27 mouse cellular contexts compared by ENCODE assay signal in genomic region chr13:64076074-64076473, GRCm38 (mm10). TPM values are rescaled to one million over a fixed set of nuclear protein-coding genes. Genes with fewer than 3 reads are reported as not detected.
A peak's percentile ranks its signal among the peaks of the same experiment; 100 is the strongest.
DNase-seq lines count a peak whose midpoint lies in the region; ATAC-seq and TF ChIP-seq lines count a peak whose summit lies in the region.
"Had no signal": no experiment of that assay in that cellular context is flagged by ENCODE, and none has a peak within 500 bp of the region (broad histone marks: within the 10 kb centered on the region; RNA-seq: fewer than 3 reads in every experiment).

No protein-coding gene starts in this region.

- dilution Hi-C loops in CH12.LX (cut with MboI; ENCODE audit: extremely low pct_ligation_motif_present, extremely low pct_unique_long_range_greater_than_20kb, low sequenced_read_pairs), result no loop called here

- no peaks in the 10 kb centered on the region for H3K9me3 ChIP-seq in CH12.LX (replicated peaks; ENCODE audit: low read length)
- H3K9me3 ChIP-seq: embryonic facial prominence, embryonic 10.5 days; embryonic facial prominence, embryonic 12.5 days; forebrain, embryonic 13.5 days; forebrain, embryonic 15.5 days had no signal

- H3K4me3 ChIP-seq in liver, adult 2 months (ENCODE audit: insufficient read depth, low read depth, low read length), result no peak overlapping the region
- H3K4me3 ChIP-seq in CH12.LX (replicated peaks in 1 of 3; ENCODE audit: low read depth in 2 of 3, low read length in 2 of 3, poor library complexity in 1 of 3), result no peak overlapping the region
- H3K4me3 ChIP-seq: embryonic facial prominence, embryonic 10.5 days; embryonic facial prominence, embryonic 12.5 days; forebrain, embryonic 13.5 days; forebrain, embryonic 15.5 days had no signal

- no peaks in the 10 kb centered on the region for H3K79me2 ChIP-seq in liver, adult 2 months (ENCODE audit: control insufficient read depth, insufficient read depth, low read length)
- no peaks in the 10 kb centered on the region for H3K79me2 ChIP-seq in CH12.LX (replicated peaks; ENCODE audit: control insufficient read depth, extremely low read depth, insufficient read depth, poor library complexity, severe bottlenecking)

- ATAC-seq in hematopoietic stem cell, adult 5-6 weeks (replicated peaks in 1 of 2; ENCODE audit: insufficient read depth in 1 of 2, low FRiP score in 2 of 2, low TSS enrichment in 1 of 2, low read depth in 1 of 2, poor library complexity in 2 of 2, severe bottlenecking in 2 of 2), result peak; percentile 51 to 69; a peak in 3 of 4 replicates
- ATAC-seq: CD4-positive, CD25-positive, alpha-beta regulatory T cell, adult 4 months; forebrain, embryonic 13.5 days; forebrain, embryonic 15.5 days; forebrain, postnatal 0 days had no signal

- TF ChIP-seq RAD21 in CH12.LX (IDR thresholded peaks at IDR 0.05; ENCODE audit: low read depth, low read length), result no peak

- TF ChIP-seq EP300 in CH12.LX (IDR thresholded peaks at IDR 0.05; ENCODE audit: low read length), result no peak

- no peak for TF ChIP-seq POLR2A in liver, adult 2 months (IDR thresholded peaks at IDR 0.05; ENCODE audit: extremely low read depth, insufficient read depth, low read length)
- TF ChIP-seq POLR2A in CH12.LX (IDR thresholded peaks at IDR 0.05; ENCODE audit: low read depth, low read length), result no peak

- H3K4me1 ChIP-seq in liver, adult 2 months (ENCODE audit: control insufficient read depth, insufficient read depth, low read length), result peaks cover 7% of the 10 kb centered on the region
- peaks cover 3 to 8% of the 10 kb centered on the region in 2 experiments; a peak in 3 of 4 replicates for H3K4me1 ChIP-seq in CH12.LX (ENCODE audit: control insufficient read depth in 1 of 2, insufficient read depth in 2 of 2)
- H3K4me1 ChIP-seq: embryonic facial prominence, embryonic 12.5 days had no signal

- in situ Hi-C loops in CH12.LX (cut with MboI; ENCODE audit: low pct_ligation_motif_present, low pct_unique_long_range_greater_than_20kb, low sequenced_read_pairs), result no loop called here

- H3K36me3 ChIP-seq in liver, adult 2 months (ENCODE audit: control insufficient read depth, insufficient read depth, low read length), result no peaks in the 10 kb centered on the region
- H3K36me3 ChIP-seq in CH12.LX (replicated peaks in 1 of 2; ENCODE audit: control insufficient read depth in 1 of 2, insufficient read depth in 1 of 2, low read length in 1 of 2), result no peaks in the 10 kb centered on the region
- H3K36me3 ChIP-seq: embryonic facial prominence, embryonic 10.5 days; embryonic facial prominence, embryonic 12.5 days; forebrain, embryonic 15.5 days had no signal

- no peak for TF ChIP-seq CTCF in liver, adult 2 months (IDR thresholded peaks at IDR 0.05; ENCODE audit: low read depth, low read length)
- no peak for TF ChIP-seq CTCF in CH12.LX (conservative IDR thresholded peaks at IDR 0.05 in 1 of 2, IDR thresholded peaks at IDR 0.05 in 1 of 2; ENCODE audit: low read depth in 2 of 2, low read length in 2 of 2)

- no peak overlapping the region for H3K4me2 ChIP-seq in CH12.LX (ENCODE audit: insufficient read depth, low read depth, poor library complexity, severe bottlenecking)
- H3K4me2 ChIP-seq: embryonic facial prominence, embryonic 12.5 days; forebrain, embryonic 13.5 days; forebrain, embryonic 15.5 days had no signal

- WGBS in liver, adult 2 months, result 85% methylated on average over 4 of the region's 4 CpGs

- no peak overlapping the region for H3K27ac ChIP-seq in liver, adult 2 months (replicated peaks; ENCODE audit: insufficient read depth, low read depth, low read length)
- no peak overlapping the region for H3K27ac ChIP-seq in CH12.LX (ENCODE audit: insufficient read depth, low read depth)
- H3K27ac ChIP-seq: embryonic facial prominence, embryonic 10.5 days; embryonic facial prominence, embryonic 12.5 days; forebrain, embryonic 13.5 days; forebrain, embryonic 15.5 days had no signal

- no peak overlapping the region for H3K9ac ChIP-seq in liver, adult 2 months (ENCODE audit: low read depth, low read length)
- no peak overlapping the region for H3K9ac ChIP-seq in CH12.LX (ENCODE audit: insufficient read depth, low read depth)
- H3K9ac ChIP-seq: embryonic facial prominence, embryonic 12.5 days; forebrain, embryonic 13.5 days; forebrain, embryonic 15.5 days; forebrain, postnatal 0 days had no signal

- DNase-seq in liver, adult 2 months (ENCODE audit: extremely low read depth, low read depth, low spot score), result peak; percentile 33
- DNase-seq in liver, result no peak
- peak; percentile 7 for DNase-seq in CH12.LX (ENCODE audit: extremely low read depth)
- no peak for DNase-seq in left cerebral cortex, adult 9 months (ENCODE audit: low spot score in 2 of 2)
- no peak for DNase-seq in urinary bladder, adult 18-20 months (ENCODE audit: low spot score in 2 of 2)
- DNase-seq in lung, postnatal 4 days, result no peak
- DNase-seq: adrenal gland, adult 2 months; adrenal gland, postnatal 10 days; adrenal gland, postnatal 25 days; cerebellum, adult 11 months; cerebellum, adult 18-20 months; cerebellum, adult 8-10 months; cerebellum, adult 9-11 months; cerebellum, postnatal 14 days; cerebellum, postnatal 36 days; forebrain, postnatal 0 days had no signal

- no peaks in the 10 kb centered on the region for H3K27me3 ChIP-seq in liver, adult 2 months (ENCODE audit: control insufficient read depth, insufficient read depth, low read length)
- no peaks in the 10 kb centered on the region for H3K27me3 ChIP-seq in CH12.LX (replicated peaks)
- H3K27me3 ChIP-seq: embryonic facial prominence, embryonic 12.5 days; forebrain, embryonic 13.5 days; forebrain, embryonic 15.5 days had no signal

TF ChIP-seq in CH12.LX, 34 proteins besides CTCF, POLR2A, EP300 and RAD21:
- TF ChIP-seq USF2 (conservative IDR thresholded peaks at IDR 0.05; ENCODE audit: low read depth, low read length) (no peak), ZMIZ1 (IDR thresholded peaks at IDR 0.05; ENCODE audit: low read depth, low read length) (no peak), NELFE (IDR thresholded peaks at IDR 0.05; ENCODE audit: low read depth, low read length) (no peak), USF1 (IDR thresholded peaks at IDR 0.05; ENCODE audit: low read depth, low read length) (no peak), ZC3H11A (IDR thresholded peaks at IDR 0.05; ENCODE audit: low read depth, low read length) (no peak)

RNA-seq across cellular contexts. Expression of gene Hsd17b3, which starts 13.0 kb away (rescaled TPM):
- total RNA-seq in liver, adult 2 months (2014; rRNA removed), result not detected in 2 replicates
- 0.39 TPM in 1 of 2 replicates, not detected in the other for polyA plus RNA-seq in liver, adult 2 months (2012; rRNA removed)
- not detected in 2 replicates for total RNA-seq in CH12.LX (2012; rRNA removed)
- total RNA-seq in CH12.LX (2014; rRNA removed), result not detected in 2 replicates
- not detected in 2 replicates for polyA plus RNA-seq in CH12.LX (2012; ENCODE audit: insufficient read length, low read depth)
- not detected in 2 replicates for total RNA-seq in hematopoietic stem cell, adult 5-6 weeks (2017)
- total RNA-seq: adrenal gland, postnatal 10 days; adrenal gland, postnatal 4 days; forebrain, postnatal 0 days; MEL had no signal
- polyA plus RNA-seq: adrenal gland, adult 2 months; CD4-positive, CD25-positive, alpha-beta regulatory T cell, adult 4 months; cortical plate, adult 2 months; embryonic facial prominence, embryonic 10.5 days; embryonic facial prominence, embryonic 12.5 days; embryonic facial prominence, embryonic 14.5 days; forebrain, embryonic 11.5 days; forebrain, embryonic 13.5 days; forebrain, embryonic 15.5 days had no signal

RNA-seq across cellular contexts. Expression of gene Slc35d2, which starts 53.1 kb away (rescaled TPM):
- 48.8 and 49.7 TPM in 2 replicates for total RNA-seq in liver, adult 2 months (2014; rRNA removed)
- polyA plus RNA-seq in liver, adult 2 months (2012; rRNA removed), result 33.1 and 33.7 TPM in 2 replicates
- total RNA-seq in CH12.LX (2012; rRNA removed), result 9.2 and 10.3 TPM in 2 replicates
- total RNA-seq in CH12.LX (2014; rRNA removed), result 15.4 and 19.4 TPM in 2 replicates
- 16.9 and 17.2 TPM in 2 replicates for polyA plus RNA-seq in CH12.LX (2012; ENCODE audit: insufficient read length, low read depth)
- 23.4 and 24.6 TPM in 2 replicates for total RNA-seq in hematopoietic stem cell, adult 5-6 weeks (2017)

Comparison
In these comparisons a context has a peak if more than half of its experiments do, and no peak if none do; other contexts are left out.
1. DNase-seq: peak in liver, adult 2 months (single experiment) and CH12.LX (single experiment); none in liver (single experiment), left cerebral cortex, adult 9 months (0 of 2), urinary bladder, adult 18-20 months (0 of 2) and lung, postnatal 4 days (0 of 2).